Mouse (Mus musculus) CH12.LX (cell line): Measurements from ENCODE around the gene Pds5a. TPM values are rescaled to one million over a fixed set of nuclear protein-coding genes. Genes with fewer than 3 reads are reported as not detected.
A peak's percentile ranks its signal among the peaks of the same experiment; 100 is the strongest.

Experiments
- DNase-seq: peaks from one replicate; pipeline ENCODE4 v3.0.0-alpha.2; 2013; ENCODE audit errors: extremely low read depth
- H3K27ac ChIP-seq: 2 replicates; pipeline ENCODE4 v1.5.1; 2012; ENCODE audit warnings: low read depth, mild to moderate bottlenecking, control low read depth, moderate library complexity; ENCODE audit not compliant: insufficient read depth
- H3K27me3 ChIP-seq: replicated peaks from 2 replicates; pipeline ENCODE3; 2012; ENCODE audit warnings: inconsistent platforms
- H3K36me3 ChIP-seq, 2 experiments: replicated peaks in 1 of 2; 2 replicates each; pipeline versions ENCODE3 to v1.6.1; 2012; ENCODE audit warnings: inconsistent platforms in 1 of 2, low read length in 1 of 2, mild to moderate bottlenecking in 1 of 2, mixed read lengths in 1 of 2, moderate library complexity in 1 of 2; ENCODE audit not compliant: control insufficient read depth in 1 of 2, insufficient read depth in 1 of 2
- H3K4me1 ChIP-seq, 2 experiments: 2 replicates each; pipeline ENCODE4 v1.6.1; 2012; ENCODE audit warnings: inconsistent platforms in 1 of 2, moderate library complexity in 1 of 2; ENCODE audit not compliant: insufficient read depth in 2 of 2, control insufficient read depth in 1 of 2
- H3K4me2 ChIP-seq: 2 replicates; pipeline ENCODE4 v1.6.1; 2012; ENCODE audit warnings: low read depth, mild to moderate bottlenecking, control low read depth; ENCODE audit not compliant: poor library complexity, insufficient read depth, severe bottlenecking
- H3K4me3 ChIP-seq, 3 experiments: fragments of 150-350 bp in 1 of 3; sonication (generic) in 1 of 3; replicated peaks in 1 of 3; 2 replicates each; pipeline versions ENCODE3 to v1.5.1; 2011 to 2012; ENCODE audit warnings: low read depth in 2 of 3, low read length in 2 of 3, mild to moderate bottlenecking in 2 of 3, moderate library complexity in 2 of 3, control low read depth in 1 of 3, improper control_type of control experiment in 1 of 3, inconsistent platforms in 1 of 3, mixed read lengths in 1 of 3; ENCODE audit not compliant: poor library complexity in 1 of 3
- H3K79me2 ChIP-seq: replicated peaks from 2 replicates; pipeline ENCODE4 v1.6.1; 2012; ENCODE audit warnings: mild to moderate bottlenecking, moderate library complexity; ENCODE audit not compliant: control insufficient read depth, poor library complexity, insufficient read depth, severe bottlenecking; ENCODE audit errors: extremely low read depth
- H3K9ac ChIP-seq: 2 replicates; pipeline ENCODE4 v1.6.1; 2012; ENCODE audit warnings: low read depth, mild to moderate bottlenecking, control low read depth, moderate library complexity; ENCODE audit not compliant: insufficient read depth
- H3K9me3 ChIP-seq: replicated peaks from 2 replicates; pipeline ENCODE3; 2012; ENCODE audit warnings: low read length, inconsistent platforms, mixed read lengths
- BHLHE40 ChIP-seq: IDR thresholded peaks from 2 replicates; pipeline ENCODE4 v1.6.1; 2011; ENCODE audit warnings: mild to moderate bottlenecking, low read depth, low read length, improper control_type of control experiment
- CHD1 ChIP-seq: IDR thresholded peaks from 2 replicates; pipeline ENCODE4 v1.6.1; 2012; ENCODE audit warnings: low read depth, low read length, improper control_type of control experiment, inconsistent platforms
- CHD2 ChIP-seq: IDR thresholded peaks from 2 replicates; pipeline ENCODE4 v1.6.1; 2011; ENCODE audit warnings: low read length, improper control_type of control experiment
- CTCF ChIP-seq, 2 experiments: IDR thresholded peaks in 1 of 2; conservative IDR thresholded peaks in 1 of 2; 2 replicates each; pipeline ENCODE4 v1.5.1; 2011 to 2012; ENCODE audit warnings: low read depth in 2 of 2, low read length in 2 of 2, improper control_type of control experiment in 1 of 2, inconsistent platforms in 1 of 2, mild to moderate bottlenecking in 1 of 2, moderate library complexity in 1 of 2
- E2F4 ChIP-seq: IDR thresholded peaks from 2 replicates; pipeline ENCODE4 v1.6.1; 2011; ENCODE audit warnings: low read depth, low read length, improper control_type of control experiment; ENCODE audit not compliant: insufficient replicate concordance
- ELF1 ChIP-seq: IDR thresholded peaks from 2 replicates; pipeline ENCODE4 v1.6.1; 2014; ENCODE audit warnings: low read depth, mild to moderate bottlenecking, inconsistent platforms, low read length, improper control_type of control experiment
- EP300 ChIP-seq: IDR thresholded peaks from 2 replicates; pipeline ENCODE4 v1.6.1; 2011; ENCODE audit warnings: low read length, improper control_type of control experiment
- ETS1 ChIP-seq: conservative IDR thresholded peaks from 2 replicates; pipeline ENCODE4 v1.6.1; 2012; ENCODE audit warnings: low read depth, mild to moderate bottlenecking, inconsistent platforms, low read length, improper control_type of control experiment, moderate library complexity
- GABPA ChIP-seq: IDR thresholded peaks from 2 replicates; pipeline ENCODE4 v1.6.1; 2012; ENCODE audit warnings: low read depth, low read length, improper control_type of control experiment, inconsistent platforms; ENCODE audit not compliant: insufficient replicate concordance
- HCFC1 ChIP-seq: IDR thresholded peaks from 2 replicates; pipeline ENCODE4 v1.6.1; 2012; ENCODE audit warnings: low read depth, mild to moderate bottlenecking, inconsistent platforms, low read length, improper control_type of control experiment
- IRF4 ChIP-seq: IDR thresholded peaks from 2 replicates; pipeline ENCODE4 v1.6.1; 2014; ENCODE audit warnings: low read depth, mild to moderate bottlenecking, inconsistent platforms, low read length, improper control_type of control experiment
- JUN ChIP-seq: IDR thresholded peaks from 2 replicates; pipeline ENCODE4 v1.6.1; 2011; ENCODE audit warnings: low read depth, mild to moderate bottlenecking, low read length, improper control_type of control experiment, moderate library complexity; ENCODE audit not compliant: insufficient read depth
- JUND ChIP-seq: conservative IDR thresholded peaks from 2 replicates; pipeline ENCODE4 v1.6.1; 2011; ENCODE audit warnings: low read depth, low read length, improper control_type of control experiment
- KAT2A ChIP-seq: IDR thresholded peaks from 2 replicates; pipeline ENCODE4 v1.6.1; 2012; ENCODE audit warnings: low read length, improper control_type of control experiment, inconsistent platforms; ENCODE audit not compliant: insufficient replicate concordance
- MAFK ChIP-seq: IDR thresholded peaks from 2 replicates; pipeline ENCODE4 v1.6.1; 2011; ENCODE audit warnings: low read length, improper control_type of control experiment; ENCODE audit not compliant: insufficient replicate concordance
- MAX ChIP-seq: IDR thresholded peaks from 2 replicates; pipeline ENCODE4 v1.6.1; 2011; ENCODE audit warnings: low read length, improper control_type of control experiment
- MAZ ChIP-seq: IDR thresholded peaks from 2 replicates; pipeline ENCODE4 v1.6.1; 2012; ENCODE audit warnings: low read depth, mild to moderate bottlenecking, inconsistent platforms, low read length, improper control_type of control experiment, moderate library complexity
- MEF2A ChIP-seq: IDR thresholded peaks from 2 replicates; pipeline ENCODE4 v1.6.1; 2014; ENCODE audit warnings: low read depth, mild to moderate bottlenecking, inconsistent platforms, low read length, improper control_type of control experiment, borderline replicate concordance
- MXI1 ChIP-seq: IDR thresholded peaks from 2 replicates; pipeline ENCODE4 v1.6.1; 2011; ENCODE audit warnings: mild to moderate bottlenecking, low read depth, low read length, improper control_type of control experiment
- MYC ChIP-seq: IDR thresholded peaks from 2 replicates; pipeline ENCODE4 v1.6.1; 2011; ENCODE audit warnings: low read depth, mild to moderate bottlenecking, improper control_type of control experiment, low read length
- NELFE ChIP-seq: IDR thresholded peaks from 2 replicates; pipeline ENCODE4 v1.6.1; 2011; ENCODE audit warnings: low read depth, low read length, improper control_type of control experiment
- NRF1 ChIP-seq: IDR thresholded peaks from 2 replicates; pipeline ENCODE4 v1.6.1; 2014; ENCODE audit warnings: low read depth, mild to moderate bottlenecking, inconsistent platforms, low read length, improper control_type of control experiment, moderate library complexity
- PAX5 ChIP-seq: IDR thresholded peaks from 2 replicates; pipeline ENCODE4 v1.6.1; 2012; ENCODE audit warnings: low read length, inconsistent platforms, mixed read lengths
- POLR2A ChIP-seq: IDR thresholded peaks from 2 replicates; pipeline ENCODE4 v1.6.1; 2011; ENCODE audit warnings: low read depth, mild to moderate bottlenecking, improper control_type of control experiment, low read length
- POLR2AphosphoS2 ChIP-seq: IDR thresholded peaks from 2 replicates; pipeline ENCODE4 v1.6.1; 2011; ENCODE audit warnings: low read depth, low read length, improper control_type of control experiment
- RAD21 ChIP-seq: IDR thresholded peaks from 2 replicates; pipeline ENCODE4 v1.6.1; 2011; ENCODE audit warnings: low read depth, mild to moderate bottlenecking, low read length, improper control_type of control experiment, moderate library complexity
- RCOR1 ChIP-seq: conservative IDR thresholded peaks from 2 replicates; pipeline ENCODE4 v1.6.1; 2012; ENCODE audit warnings: low read depth, mild to moderate bottlenecking, inconsistent platforms, low read length, improper control_type of control experiment
- SIN3A ChIP-seq: IDR thresholded peaks from 2 replicates; pipeline ENCODE4 v1.6.1; 2012; ENCODE audit warnings: low read length, improper control_type of control experiment, inconsistent platforms
- SMC3 ChIP-seq: IDR thresholded peaks from 2 replicates; pipeline ENCODE4 v1.6.1; 2011; ENCODE audit warnings: low read depth, low read length, improper control_type of control experiment
- TBP ChIP-seq: conservative IDR thresholded peaks from 2 replicates; pipeline ENCODE4 v1.6.1; 2011; ENCODE audit warnings: low read depth, low read length, improper control_type of control experiment
- TCF12 ChIP-seq: IDR thresholded peaks from 2 replicates; pipeline ENCODE4 v1.6.1; 2014; ENCODE audit warnings: low read depth, mild to moderate bottlenecking, inconsistent platforms, low read length, improper control_type of control experiment
- UBTF ChIP-seq: IDR thresholded peaks from 2 replicates; pipeline ENCODE4 v1.6.1; 2012; ENCODE audit warnings: low read depth, mild to moderate bottlenecking, inconsistent platforms, low read length, improper control_type of control experiment, moderate library complexity
- USF1 ChIP-seq: IDR thresholded peaks from 2 replicates; pipeline ENCODE4 v1.6.1; 2014; ENCODE audit warnings: low read depth, mild to moderate bottlenecking, inconsistent platforms, low read length, improper control_type of control experiment
- USF2 ChIP-seq: conservative IDR thresholded peaks from 2 replicates; pipeline ENCODE4 v1.6.1; 2011; ENCODE audit warnings: low read depth, low read length, improper control_type of control experiment
- ZC3H11A ChIP-seq: IDR thresholded peaks from 2 replicates; pipeline ENCODE4 v1.6.1; 2012; ENCODE audit warnings: low read depth, mild to moderate bottlenecking, inconsistent platforms, low read length, improper control_type of control experiment
- ZKSCAN1 ChIP-seq: IDR thresholded peaks from 2 replicates; pipeline ENCODE4 v1.6.1; 2012; ENCODE audit warnings: low read depth, inconsistent platforms, low read length, improper control_type of control experiment, borderline replicate concordance
- ZMIZ1 ChIP-seq: IDR thresholded peaks from 2 replicates; pipeline ENCODE4 v1.6.1; 2012; ENCODE audit warnings: low read depth, mild to moderate bottlenecking, inconsistent platforms, low read length, improper control_type of control experiment
- ZNF384 ChIP-seq: IDR thresholded peaks from 2 replicates; pipeline ENCODE4 v1.6.1; 2012; ENCODE audit warnings: low read depth, low read length, improper control_type of control experiment, inconsistent platforms
- dilution Hi-C: fragments of 300-500 bp; cut with MboI; formaldehyde crosslinking; loops from 2 replicates; pipeline ENCODE4 v1.14.3; 2020; ENCODE audit warnings: low sequenced_read_pairs; ENCODE audit not compliant: extremely low pct_unique_long_range_greater_than_20kb, extremely low pct_ligation_motif_present
- in situ Hi-C: fragments of 300-500 bp; cut with MboI; formaldehyde crosslinking; loops from 3 replicates; pipeline ENCODE4 v1.14.3; 2019; ENCODE audit warnings: low sequenced_read_pairs, low pct_ligation_motif_present, low pct_unique_long_range_greater_than_20kb, mixed read lengths
- polyA plus RNA-seq: library from polyadenylated mRNA; unstranded; fragments of >175 nt; gene quantifications from 2 replicates; pipeline ENCODE4 v1.2.1, GENCODE M21; 2012; ENCODE audit warnings: low read depth; ENCODE audit not compliant: insufficient read length
- total RNA-seq, 2 experiments: library from RNA; depleted of rRNA; stranded (reverse); fragments of 300-350 nt in 1 of 2; fragments of >200 nt in 1 of 2; gene quantifications; 2 replicates each; pipeline ENCODE4 v1.2.3; 2012 to 2014

Pds5a gene
- total and polyA plus RNA-seq, 3 experiments: 126 to 178 (median 140) TPM

DNA sequence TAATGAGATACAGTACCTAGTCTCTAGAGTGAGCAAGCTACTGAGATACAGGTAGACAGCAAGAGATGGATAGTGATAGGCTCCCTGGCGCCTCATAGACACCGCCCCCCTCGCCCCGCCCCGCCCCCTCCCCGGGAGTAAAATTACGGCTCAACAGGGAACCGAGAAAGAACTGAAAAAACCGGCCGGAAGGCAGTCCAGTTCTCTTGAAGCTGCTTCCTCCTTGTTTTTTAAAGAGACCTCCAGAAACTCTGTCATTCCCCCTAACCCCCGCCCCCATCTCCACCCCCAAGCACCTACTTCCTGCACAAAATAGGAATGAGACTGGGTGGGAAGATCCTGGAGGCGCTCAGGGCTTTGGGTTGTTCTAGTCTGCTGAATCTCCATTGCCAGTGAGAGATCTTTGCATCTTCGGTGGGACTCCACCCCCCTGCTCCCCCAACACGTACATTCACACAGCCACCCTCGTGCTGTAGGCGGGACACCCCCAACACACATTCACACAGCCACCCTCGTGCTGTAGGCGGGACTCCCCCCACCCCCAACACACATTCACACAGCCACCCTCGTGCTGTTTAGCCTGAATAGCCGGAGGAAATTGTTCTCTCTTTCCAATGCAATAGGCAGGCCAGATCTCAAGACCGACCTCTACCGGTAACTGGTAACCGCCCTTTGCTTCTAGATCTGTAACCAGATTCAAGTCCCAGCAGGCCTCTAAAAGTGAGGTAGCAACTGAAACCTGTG lies 26.4 kb upstream of the Pds5a start:
- in situ Hi-C loops: loop anchor here (25.0 kb wide), 1 partner anchor 712 kb away; no protein-coding TSS in a partner anchor
- TF ChIP-seq RAD21 (peak; percentile 46), NRF1 (0 out of 2 replicates have a peak, but pooled peaks have one; percentile 23), SMC3 (peak; percentile 51), USF2 (no peak), CHD1 (no peak), NELFE (peak; percentile 72), USF1 (no peak), UBTF (no peak; the same call in 1 of the 2 replicates), TBP (peak; percentile 65; the same call in 1 of the 2 replicates), BHLHE40 (peak; percentile 100), SIN3A (peak; percentile 88), ZMIZ1 (no peak), JUN (no peak), JUND (no peak), MXI1 (peak; percentile 95), CTCF (conservative IDR thresholded peaks at IDR 0.05 in 1 of 2, IDR thresholded peaks at IDR 0.05 in 1 of 2; ENCODE audit: low read depth in 2 of 2, low read length in 2 of 2) (peak in 1 of 2 experiments; percentile 73; a peak in 2 of 4 replicates), CHD2 (peak; percentile 80), GABPA (no peak), ZKSCAN1 (no peak), MYC (peak; percentile 97), ZC3H11A (no peak), KAT2A (no peak), HCFC1 (peak; percentile 56), EP300 (peak; percentile 62; the same call in 1 of the 2 replicates), MAX (peak; percentile 98), POLR2AphosphoS2 (no peak), ZNF384 (peak; percentile 62), POLR2A (peak; percentile 53), ETS1 (peak; percentile 97), PAX5 (no peak), MAZ (peak; percentile 84), MEF2A (peak; percentile 88), TCF12 (peak; percentile 68), E2F4 (no peak), ELF1 (peak; percentile 67; the same call in 1 of the 2 replicates), MAFK (no peak), RCOR1 (no peak; the same call in 1 of the 2 replicates), IRF4 (peak; percentile 82)
- TF ChIP-seq, all 38 proteins: peak for 22

More for the DNA sequence above, 26.4 kb upstream of the Pds5a start:
- Histone ChIP-seq H3K36me3 (no peaks in the 10 kb centered on the region), H3K27ac (peak overlapping the region; percentile 96), H3K4me2 (peak overlapping the region; percentile 94), H3K9ac (peak overlapping the region; percentile 80), H3K4me3 (peak overlapping the region; percentile 9 to 34 (median 25)), H3K9me3 (no peaks in the 10 kb centered on the region), H3K27me3 (peaks cover 2% of the 10 kb centered on the region), H3K79me2 (no peaks in the 10 kb centered on the region), H3K4me1 (peaks cover 5 to 26% of the 10 kb centered on the region in 2 experiments; a peak in 3 of 4 replicates)
- peak; percentile 97 for DNase-seq
- dilution Hi-C loops: no loop called here
